Mouse (Mus musculus) Muller cell, postnatal 12 days (primary cell): ENCODE data around the gene B430218F22Rik.
"Not testable (repeated sequence)": the region's sequence is repeated elsewhere in the genome, so short reads cannot be mapped to it uniquely, and the experiment has no call there.

Experiments used
- DNase-seq: peaks from one replicate; pipeline ENCODE4 v3.0.0-alpha.2; 2015; ENCODE audit errors: inconsistent ontology term

Gene B430218F22Rik

GRCm38 (mm10) chr13:118386511-118387447 is at the start of gene B430218F22Rik, which contains the start of gene Mrps30:
TSS of gene B430218F22Rik (plus strand) at chr13:118386630.
TSS of gene Mrps30 (minus strand) at chr13:118387252.
- peak; percentile 91 for DNase-seq

- peak; percentile 47 for DNase-seq
Observed at GRCm38 (mm10) chr13:118350257-118350656, 36.2 kb upstream of the B430218F22Rik start.

- DNase-seq = no peak
Observed at GRCm38 (mm10) chr13:118350870-118351269, 35.6 kb upstream of the B430218F22Rik start.

GRCm38 (mm10) chr13:118363342-118363741 is 23.1 kb upstream of the B430218F22Rik start:
- no peak for DNase-seq

GRCm38 (mm10) chr13:118365774-118366173 is 20.7 kb upstream of the B430218F22Rik start:
- no peak for DNase-seq

- DNase-seq = no peak
Observed at GRCm38 (mm10) chr13:118372871-118373270, 13.6 kb upstream of the B430218F22Rik start.

GRCm38 (mm10) chr13:118379155-118379554 is 7.3 kb upstream of the B430218F22Rik start:
- DNase-seq = peak; percentile 4

GRCm38 (mm10) chr13:118380381-118380780 is 6.0 kb upstream of the B430218F22Rik start:
- no peak for DNase-seq

- DNase-seq = not testable (repeated sequence)
Observed at GRCm38 (mm10) chr13:118387448-118387801, 995 bp downstream of the B430218F22Rik start.

GRCm38 (mm10) chr13:118395803-118396202 is 9.4 kb downstream of the B430218F22Rik start:
- no peak for DNase-seq

- no peak for DNase-seq
Observed at GRCm38 (mm10) chr13:118400340-118400739, 13.9 kb downstream of the B430218F22Rik start.

GRCm38 (mm10) chr13:118403544-118403943 is 17.1 kb downstream of the B430218F22Rik start:
- peak; percentile 51 for DNase-seq

- no peak for DNase-seq
Observed at GRCm38 (mm10) chr13:118411297-118411992, 25.0 kb downstream of the B430218F22Rik start.

GRCm38 (mm10) chr13:118418163-118418562 is 31.7 kb downstream of the B430218F22Rik start:
- no peak for DNase-seq

- DNase-seq = no peak
Observed at GRCm38 (mm10) chr13:118420408-118420807, 34.0 kb downstream of the B430218F22Rik start.

- DNase-seq = no peak
Observed at GRCm38 (mm10) chr13:118420847-118421246, 34.4 kb downstream of the B430218F22Rik start.
